Mouse (Mus musculus) C2C12 (cell line): ENCODE data around the gene Fuca2. TPM values are rescaled to one million over a fixed set of nuclear protein-coding genes. Genes with fewer than 3 reads are reported as not detected.
A peak's percentile ranks its signal among the peaks of the same experiment; 100 is the strongest.
"Not testable (repeated sequence)": the region's sequence is repeated elsewhere in the genome, so short reads cannot be mapped to it uniquely, and the experiment has no call there.

Source experiments
- H3K27me3 ChIP-seq: one replicate; pipeline ENCODE4 v1.6.1; 2011; ENCODE audit not compliant: control insufficient read depth, insufficient read depth, insufficient read length
- H3K36me3 ChIP-seq: one replicate; pipeline ENCODE4 v1.6.1; 2011; ENCODE audit not compliant: control insufficient read depth, insufficient read depth
- H3K4me3 ChIP-seq: one replicate; pipeline ENCODE4 v1.5.1; 2011; ENCODE audit warnings: mild to moderate bottlenecking, control low read depth; ENCODE audit not compliant: poor library complexity, insufficient read depth, severe bottlenecking
- H3K79me2 ChIP-seq: one replicate; pipeline ENCODE4 v1.6.1; 2011; ENCODE audit not compliant: control insufficient read depth, insufficient read depth
- H3K79me3 ChIP-seq: one replicate; pipeline ENCODE4 v1.6.1; 2011; ENCODE audit warnings: low read depth, control low read depth
- H3ac ChIP-seq: one replicate; pipeline ENCODE3; 2011; ENCODE audit warnings: low read depth; ENCODE audit not compliant: control insufficient read depth, insufficient read length
- CEBPB ChIP-seq: IDR thresholded peaks from one replicate; pipeline ENCODE4 v1.6.1; 2011; ENCODE audit warnings: low read depth, mild to moderate bottlenecking, control low read depth, moderate library complexity
- CTCF ChIP-seq: IDR thresholded peaks from one replicate; pipeline ENCODE4 v1.5.1; 2011; ENCODE audit not compliant: control insufficient read depth, insufficient read depth, insufficient read length
- FOSL1 ChIP-seq: IDR thresholded peaks from one replicate; pipeline ENCODE4 v1.8.0; 2011; ENCODE audit warnings: mild to moderate bottlenecking, low read length; ENCODE audit not compliant: poor library complexity, insufficient read depth, severe bottlenecking
- MAX ChIP-seq: IDR thresholded peaks from one replicate; pipeline ENCODE4 v1.6.1; 2011; ENCODE audit warnings: mild to moderate bottlenecking, control low read depth
- MYOD1 ChIP-seq: IDR thresholded peaks from one replicate; pipeline ENCODE4 v1.6.1; 2011; ENCODE audit warnings: low read depth; ENCODE audit not compliant: control insufficient read depth, insufficient read length
- MYOG ChIP-seq: IDR thresholded peaks from one replicate; pipeline ENCODE4 v1.6.1; 2011; ENCODE audit not compliant: control insufficient read depth, insufficient read length; ENCODE audit errors: extremely low read depth
- USF1 ChIP-seq: IDR thresholded peaks from one replicate; pipeline ENCODE4 v1.6.1; 2011; ENCODE audit warnings: low read depth, mild to moderate bottlenecking, control low read depth, moderate library complexity
- polyA plus RNA-seq: library from polyadenylated mRNA; unstranded; fragments of >200 nt; fragmentation: generic; extraction: Trizol; gene quantifications from one replicate; pipeline ENCODE4 v1.2.1, GENCODE M21; 2012; ENCODE audit warnings: missing spikeins

Fuca2 gene
- polyA plus RNA-seq, 1 experiment, result 4.4 TPM

GRCm38 (mm10) chr10:13500938-13501496 is 1.7 kb downstream of the Fuca2 start:
- H3K4me3 ChIP-seq, result peak overlapping the region; percentile 31
- H3K79me2 ChIP-seq, result no peaks in the 10 kb centered on the region
- H3K27me3 ChIP-seq, result no peaks in the 10 kb centered on the region
- H3K36me3 ChIP-seq, result no peaks in the 10 kb centered on the region
- H3K79me3 ChIP-seq, result no peaks in the 10 kb centered on the region
- TF ChIP-seq MYOG (no peak), MYOD1 (no peak), CTCF (no peak), MAX (no peak), CEBPB (no peak), FOSL1 (no peak), USF1 (peak; percentile 39)
- H3ac ChIP-seq, result peak overlapping the region; percentile 52

GRCm38 (mm10) chr10:13501533-13501932 is 2.2 kb downstream of the Fuca2 start:
- not testable (repeated sequence) for H3K79me2 ChIP-seq, H3K4me3 ChIP-seq, H3K27me3 ChIP-seq, H3K36me3 ChIP-seq, H3K79me3 ChIP-seq
- peak overlapping the region; percentile 52 for H3ac ChIP-seq

GRCm38 (mm10) chr10:13502371-13502770 is 3.0 kb downstream of the Fuca2 start:
- H3K36me3 ChIP-seq, result no peaks in the 10 kb centered on the region
- TF ChIP-seq CEBPB (no peak), MYOD1 (no peak), MYOG (no peak)
- H3ac ChIP-seq, result no peak overlapping the region
- H3K27me3 ChIP-seq, result no peaks in the 10 kb centered on the region
- no peaks in the 10 kb centered on the region for H3K79me3 ChIP-seq
- H3K4me3 ChIP-seq, result no peak overlapping the region
- no peaks in the 10 kb centered on the region for H3K79me2 ChIP-seq

- no peak overlapping the region for H3ac ChIP-seq
- H3K36me3 ChIP-seq, result peaks cover 3% of the 10 kb centered on the region
- TF ChIP-seq MAX (no peak), FOSL1 (no peak)
- no peaks in the 10 kb centered on the region for H3K79me2 ChIP-seq
- H3K79me3 ChIP-seq, result no peaks in the 10 kb centered on the region
- H3K27me3 ChIP-seq, result no peaks in the 10 kb centered on the region
- no peak overlapping the region for H3K4me3 ChIP-seq
Observed at GRCm38 (mm10) chr10:13521857-13522256, 22.5 kb downstream of the Fuca2 start.

- TF ChIP-seq CEBPB, result no peak
- TF ChIP-seq MYOD1, result no peak
- TF ChIP-seq FOSL1, result no peak
- TF ChIP-seq MAX, result no peak
- no peak for TF ChIP-seq CTCF
- TF ChIP-seq MYOG, result no peak
- TF ChIP-seq USF1, result no peak
- Histone ChIP-seq H3K27me3 (no peaks in the 10 kb centered on the region), H3K4me3 (no peak overlapping the region), H3ac (no peak overlapping the region), H3K36me3 (peaks cover 35% of the 10 kb centered on the region), H3K79me2 (no peaks in the 10 kb centered on the region), H3K79me3 (no peaks in the 10 kb centered on the region)
Observed at GRCm38 (mm10) chr10:13528155-13528554, 28.8 kb downstream of the Fuca2 start.

- no peak for TF ChIP-seq MYOD1
- H3K79me2 ChIP-seq, result no peaks in the 10 kb centered on the region
- no peaks in the 10 kb centered on the region for H3K27me3 ChIP-seq
- no peak overlapping the region for H3ac ChIP-seq
- peaks cover 43% of the 10 kb centered on the region for H3K36me3 ChIP-seq
- H3K4me3 ChIP-seq, result no peak overlapping the region
- H3K79me3 ChIP-seq, result no peaks in the 10 kb centered on the region
Observed at GRCm38 (mm10) chr10:13534751-13535150, 35.4 kb downstream of the Fuca2 start.

- H3ac ChIP-seq, result no peak overlapping the region
- H3K27me3 ChIP-seq, result no peaks in the 10 kb centered on the region
- no peaks in the 10 kb centered on the region for H3K79me2 ChIP-seq
- peaks cover 23% of the 10 kb centered on the region for H3K36me3 ChIP-seq
- TF ChIP-seq MYOG (no peak), MAX (no peak), CEBPB (no peak), MYOD1 (no peak)
- no peak overlapping the region for H3K4me3 ChIP-seq
- no peaks in the 10 kb centered on the region for H3K79me3 ChIP-seq
Observed at GRCm38 (mm10) chr10:13536706-13537105, 37.4 kb downstream of the Fuca2 start.
